Mouse (Mus musculus) stomach, embryonic 15.5 days (tissue): ENCODE results near the gene P3h1. TPM values are rescaled to one million over a fixed set of nuclear protein-coding genes. Genes with fewer than 3 reads are reported as not detected.

Experiments used
- ATAC-seq: fragments of 200-750 bp; cut with Nextera tagmentation; 2 replicates; pipeline ENCODE4 v1.8.0; 2017; ENCODE audit warnings: low read depth, moderate number of reproducible peaks, moderate TSS enrichment; ENCODE audit not compliant: insufficient read depth, low FRiP score
- H3K27ac ChIP-seq: fragments of 300-500 bp; sonication (generic); 2 replicates; pipeline ENCODE4 v1.5.1; 2015; ENCODE audit warnings: mild to moderate bottlenecking, inconsistent platforms
- H3K27me3 ChIP-seq: fragments of 300-500 bp; sonication (generic); replicated peaks from 2 replicates; pipeline ENCODE4 v1.6.1; 2015; ENCODE audit warnings: inconsistent platforms
- H3K36me3 ChIP-seq: fragments of 300-500 bp; sonication (generic); 2 replicates; pipeline ENCODE4 v1.6.1; 2015; ENCODE audit warnings: inconsistent platforms
- H3K4me1 ChIP-seq: fragments of 300-500 bp; sonication (generic); 2 replicates; pipeline ENCODE4 v1.6.1; 2015; ENCODE audit warnings: inconsistent platforms
- H3K4me2 ChIP-seq: fragments of 300-500 bp; sonication (generic); 2 replicates; pipeline ENCODE4 v1.6.1; 2015; ENCODE audit warnings: mild to moderate bottlenecking, inconsistent platforms
- H3K4me3 ChIP-seq: fragments of 300-500 bp; sonication (generic); replicated peaks from 2 replicates; pipeline ENCODE4 v1.5.1; 2015; ENCODE audit warnings: inconsistent platforms
- H3K9ac ChIP-seq: fragments of 300-500 bp; sonication (generic); 2 replicates; pipeline ENCODE4 v1.6.1; 2015; ENCODE audit warnings: inconsistent platforms
- H3K9me3 ChIP-seq: fragments of 300-500 bp; sonication (generic); 2 replicates; pipeline ENCODE4 v1.6.1; 2016; ENCODE audit warnings: inconsistent platforms
- WGBS: fragments of 180-500 bp; shearing (Covaris S2); methylation state at CpG from one replicate; pipeline ENCODE4 v1.1.7; 2015; 5-methylcytosine and 5-hydroxymethylcytosine counted together
- polyA plus RNA-seq: library from polyadenylated mRNA; unstranded; fragments of >200 nt; fragmentation: Nextera tagmentation; extraction: Ambion mirVana; gene quantifications from 2 replicates; pipeline ENCODE4 v1.2.1, GENCODE M21; 2015

Gene P3h1
- polyA plus RNA-seq, 1 experiment from 2014 or later: 37.6 TPM

- 75% methylated on average over 1 of the region's 1 CpGs for WGBS
- Histone ChIP-seq H3K27ac (peak overlapping the region; percentile 26; the same call in 1 of the 2 replicates), H3K36me3 (peaks cover 36% of the 10 kb centered on the region)
Measured at GRCm38 (mm10) chr4:119284861-119285260, 52.1 kb downstream of the P3h1 start.

GRCm38 (mm10) chr4:119285336-119285735 lies 52.6 kb downstream of the P3h1 start:
- Histone ChIP-seq H3K4me3 (no peak overlapping the region), H3K27ac (peak overlapping the region; percentile 81; the same call in 1 of the 2 replicates), H3K27me3 (no peaks in the 10 kb centered on the region), H3K9ac (no peak overlapping the region), H3K36me3 (peaks cover 34% of the 10 kb centered on the region), H3K4me2 (no peak overlapping the region; the same call in 1 of the 2 replicates), H3K9me3 (no peaks in the 10 kb centered on the region), H3K4me1 (0 out of 2 replicates have a peak, but pooled peaks cover 6% of the 10 kb centered on the region)
- peak; percentile 80 for ATAC-seq
- WGBS: 48% methylated on average over 2 of the region's 2 CpGs

More at GRCm38 (mm10) chr4:119284861-119285260, 52.1 kb downstream of the P3h1 start:
- H3K4me2 ChIP-seq: no peak overlapping the region
- H3K4me3 ChIP-seq: no peak overlapping the region
- no peak overlapping the region for H3K9ac ChIP-seq
- no peaks in the 10 kb centered on the region for H3K9me3 ChIP-seq
- ATAC-seq: no peak
- no peaks in the 10 kb centered on the region for H3K27me3 ChIP-seq
- 0 out of 2 replicates have a peak, but pooled peaks cover 6% of the 10 kb centered on the region for H3K4me1 ChIP-seq

GRCm38 (mm10) chr4:119291921-119292320 lies 59.2 kb downstream of the P3h1 start:
- Histone ChIP-seq H3K9me3 (no peaks in the 10 kb centered on the region), H3K36me3 (0 out of 2 replicates have a peak, but pooled peaks cover 4% of the 10 kb centered on the region), H3K27me3 (no peaks in the 10 kb centered on the region), H3K4me2 (peak overlapping the region; percentile 66), H3K4me1 (peaks cover 8% of the 10 kb centered on the region; the same call in 1 of the 2 replicates), H3K27ac (no peak overlapping the region), H3K9ac (no peak overlapping the region), H3K4me3 (peak overlapping the region; percentile 82)
- ATAC-seq: no peak
- 71% methylated on average over 1 of the region's 1 CpGs for WGBS

- peak overlapping the region; percentile 66 for H3K4me2 ChIP-seq
- H3K27me3 ChIP-seq: no peaks in the 10 kb centered on the region
- peaks cover 8% of the 10 kb centered on the region; the same call in 1 of the 2 replicates for H3K4me1 ChIP-seq
- 0 out of 2 replicates have a peak, but pooled peaks cover 4% of the 10 kb centered on the region for H3K36me3 ChIP-seq
- peak overlapping the region; percentile 85; the same call in 1 of the 2 replicates for H3K27ac ChIP-seq
- H3K4me3 ChIP-seq: peak overlapping the region; percentile 82
- H3K9ac ChIP-seq: peak overlapping the region; percentile 78; the same call in 1 of the 2 replicates
- no peaks in the 10 kb centered on the region for H3K9me3 ChIP-seq
- 1% methylated on average over 24 of the region's 24 CpGs for WGBS
- no peak for ATAC-seq
Measured at GRCm38 (mm10) chr4:119292771-119293573, 60.3 kb downstream of the P3h1 start.

- peaks cover 8% of the 10 kb centered on the region; the same call in 1 of the 2 replicates for H3K4me1 ChIP-seq
- peak; percentile 3; the same call in 1 of the 2 replicates for ATAC-seq
Measured at GRCm38 (mm10) chr4:119293574-119294258, 61.0 kb downstream of the P3h1 start.

GRCm38 (mm10) chr4:119294415-119295133 lies 61.9 kb downstream of the P3h1 start, which contains the start of gene Ybx1:
Gene Ybx1, minus strand, starts transcription at chr4:119294604.
- Histone ChIP-seq H3K9me3 (no peaks in the 10 kb centered on the region), H3K4me1 (peaks cover 8% of the 10 kb centered on the region; the same call in 1 of the 2 replicates), H3K4me2 (peak within 1 kb of the TSS; percentile 66), H3K9ac (peak within 1 kb of the TSS; percentile 78), H3K27me3 (no peaks in the 10 kb centered on the region), H3K4me3 (peak within 1 kb of the TSS; percentile 82), H3K27ac (peak within 1 kb of the TSS; percentile 96), H3K36me3 (no peaks in the 10 kb centered on the region)
- peak; percentile 100 for ATAC-seq
- WGBS: under 1% methylated on average over 61 of the region's 61 CpGs

More at GRCm38 (mm10) chr4:119293574-119294258, 61.0 kb downstream of the P3h1 start:
- Histone ChIP-seq H3K4me2 (peak overlapping the region; percentile 66), H3K4me3 (peak overlapping the region; percentile 82), H3K27me3 (no peaks in the 10 kb centered on the region), H3K27ac (peak overlapping the region; percentile 85), H3K9ac (peak overlapping the region; percentile 78), H3K9me3 (no peaks in the 10 kb centered on the region), H3K36me3 (0 out of 2 replicates have a peak, but pooled peaks cover 3% of the 10 kb centered on the region)
- WGBS: under 1% methylated on average over 77 of the region's 80 CpGs

- 9% methylated on average over 6 of the region's 6 CpGs for WGBS
- Histone ChIP-seq H3K4me2 (peak overlapping the region; percentile 50), H3K4me1 (peaks cover 8% of the 10 kb centered on the region; the same call in 1 of the 2 replicates), H3K27me3 (no peaks in the 10 kb centered on the region), H3K4me3 (peak overlapping the region; percentile 82), H3K9ac (peak overlapping the region; percentile 58; the same call in 1 of the 2 replicates), H3K27ac (peak overlapping the region; percentile 96), H3K36me3 (no peaks in the 10 kb centered on the region), H3K9me3 (no peaks in the 10 kb centered on the region)
- ATAC-seq: no peak
Measured at GRCm38 (mm10) chr4:119295134-119295453, 62.4 kb downstream of the P3h1 start.

GRCm38 (mm10) chr4:119297361-119297760 lies 64.6 kb downstream of the P3h1 start:
- ATAC-seq: no peak
- H3K4me3 ChIP-seq: no peak overlapping the region
- H3K4me2 ChIP-seq: no peak overlapping the region
- peaks cover 8% of the 10 kb centered on the region; the same call in 1 of the 2 replicates for H3K4me1 ChIP-seq
- no peaks in the 10 kb centered on the region for H3K27me3 ChIP-seq
- H3K27ac ChIP-seq: no peak overlapping the region
- WGBS: 52% methylated on average over 2 of the region's 2 CpGs
- no peak overlapping the region for H3K9ac ChIP-seq
- H3K9me3 ChIP-seq: no peaks in the 10 kb centered on the region
- H3K36me3 ChIP-seq: no peaks in the 10 kb centered on the region

Other genes with a start within 250 kb of the P3h1 start
- 119 and 129 TPM in 2 replicates for gene Slc2a1, start 124.2 kb upstream of the P3h1 start, polyA plus RNA-seq
- gene Zfp691, start 58.7 kb upstream of the P3h1 start, polyA plus RNA-seq: 4.6 and 5.5 TPM in 2 replicates
- gene Ermap, start 42.9 kb upstream of the P3h1 start, polyA plus RNA-seq: 13.6 and 30.3 TPM in 2 replicates
- 125 and 128 TPM in 2 replicates for gene Svbp, start 37.6 kb upstream of the P3h1 start, polyA plus RNA-seq
- gene Tmem269, start 14.7 kb upstream of the P3h1 start, polyA plus RNA-seq: not detected in 2 replicates
- gene AU022252, start 203 bp upstream of the P3h1 start, polyA plus RNA-seq: 28.1 and 29.1 TPM in 2 replicates
- 0.14 TPM in 1 of 2 replicates, not detected in the other for gene Cldn19, start 22.5 kb downstream of the P3h1 start, polyA plus RNA-seq
- gene Ybx1, start 61.7 kb downstream of the P3h1 start, polyA plus RNA-seq: 615 and 648 TPM in 2 replicates
- 71.6 and 90.5 TPM in 2 replicates for gene Ppih, start 87.6 kb downstream of the P3h1 start, polyA plus RNA-seq
- gene Ccdc30, start 182.6 kb downstream of the P3h1 start, polyA plus RNA-seq: 7.5 and 14.0 TPM in 2 replicates
- 33.5 and 35.4 TPM in 2 replicates for gene Ppcs, start 189.5 kb downstream of the P3h1 start, polyA plus RNA-seq
- 0.26 and 0.46 TPM in 2 replicates for gene Zmynd12, start 189.9 kb downstream of the P3h1 start, polyA plus RNA-seq